Mouse (Mus musculus): ENCODE data around the gene Gprc5b.

DNA sequence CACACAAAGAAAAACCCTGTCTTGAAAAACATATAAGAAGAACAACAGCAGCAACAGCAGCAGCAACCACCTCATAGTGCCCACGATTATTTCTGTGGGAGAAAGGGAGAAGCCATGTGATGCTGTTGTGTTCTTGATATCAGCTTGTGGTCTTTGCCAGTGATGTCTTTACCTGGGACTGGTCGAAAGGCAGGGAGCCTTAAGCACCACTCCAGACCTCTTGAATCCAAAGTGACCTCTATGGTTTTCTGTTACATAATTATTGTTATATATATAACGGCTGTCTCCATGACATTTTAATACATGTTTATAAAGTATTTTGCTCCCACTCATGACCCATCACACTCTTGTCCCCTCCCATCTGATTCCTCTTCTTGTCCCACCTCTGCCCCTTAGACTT, 69.5 kb downstream of the Gprc5b start:
- TF ChIP-seq CTCF (conservative IDR thresholded peaks at IDR 0.05; ENCODE audit: insufficient read depth, insufficient read length, low read depth, low read length) = no peak
- TF ChIP-seq POLR2A (IDR thresholded peaks at IDR 0.05; ENCODE audit: low read depth, low read length) = no peak
